In genomic region chr6:104761226-104761625, GRCm38 (mm10) we compare ENCODE assay signal across 21 mouse cellular contexts.
DNase-seq lines count a peak whose midpoint lies in the region; ATAC-seq and TF ChIP-seq lines count a peak whose summit lies in the region.
"Had no signal": no experiment of that assay in that cellular context is flagged by ENCODE, and none has a peak within 500 bp of the region (broad histone marks: within the 10 kb centered on the region; RNA-seq: fewer than 3 reads in every experiment).

No protein-coding gene starts in this region.

- no peak for TF ChIP-seq CTCF in brain, embryonic 14.5 days (IDR thresholded peaks at IDR 0.05; ENCODE audit: borderline replicate concordance, extremely low read depth, insufficient read depth, insufficient read length)

- no peak for TF ChIP-seq POLR2A in brain, embryonic 14.5 days (IDR thresholded peaks at IDR 0.05; ENCODE audit: borderline replicate concordance, extremely low read depth, insufficient read depth, insufficient read length, poor library complexity, severe bottlenecking)

- ATAC-seq in frontal cortex, adult (ENCODE audit: low TSS enrichment) = peak; percentile 87
- ATAC-seq: hindbrain, embryonic 16.5 days; intestine, embryonic 15.5 days; Patski had no signal

- DNase-seq in cerebellum, adult 9-10 months = peak; percentile 11
- DNase-seq in cerebellum, adult 9-11 months = no peak
- DNase-seq in frontal cortex, postnatal 14 days (ENCODE audit: low spot score in 2 of 2) = no peak
- peak; percentile 21 for DNase-seq in brain, embryonic 14.5 days (ENCODE audit: low read depth)
- DNase-seq in adrenal gland, postnatal 14 days = no peak
- DNase-seq: adrenal gland, postnatal 10 days; B cell, adult 2 months; cerebellum, adult 11 months; cerebellum, adult 2 months; cerebellum, postnatal 25 days; gastrocnemius, adult 2 months; gastrocnemius, postnatal 14 days; heart, adult 11 months; heart, postnatal 10 days; heart, postnatal 36 days; kidney, adult 11 months; kidney, adult 9 months had no signal

Comparison
In these comparisons a context has a peak if more than half of its experiments do, and no peak if none do; other contexts are left out.
1. DNase-seq: peak in cerebellum, adult 9-10 months (single experiment) and brain, embryonic 14.5 days (single experiment); none in cerebellum, adult 9-11 months (single experiment), frontal cortex, postnatal 14 days (0 of 2) and adrenal gland, postnatal 14 days (single experiment).